Mouse (Mus musculus): ENCODE measurements around the gene Epdr1. TPM values are rescaled to one million over a fixed set of nuclear protein-coding genes. Genes with fewer than 3 reads are reported as not detected.
"Not testable (repeated sequence)": the region's sequence is repeated elsewhere in the genome, so short reads cannot be mapped to it uniquely, and the experiment has no call there.

The Epdr1 gene
- polyA plus RNA-seq, 1 experiment from 2014 or later = 18.2 TPM

- Histone ChIP-seq H3K27ac (no peak overlapping the region), H3K27me3 (replicated peaks) (no peaks in the 10 kb centered on the region), H3K4me1 (replicated peaks) (no peaks in the 10 kb centered on the region), H3K9ac (no peak overlapping the region), H3K4me2 (replicated peaks) (no peak overlapping the region), H3K4me3 (replicated peaks) (no peak overlapping the region), H3K36me3 (no peaks in the 10 kb centered on the region), H3K9me3 (no peaks in the 10 kb centered on the region)
- ATAC-seq = no peak
- 97% methylated on average over 1 of the region's 1 CpGs for WGBS
Measured at GRCm38 (mm10) chr13:19595141-19595540, 24.6 kb downstream of the Epdr1 start.

DNA sequence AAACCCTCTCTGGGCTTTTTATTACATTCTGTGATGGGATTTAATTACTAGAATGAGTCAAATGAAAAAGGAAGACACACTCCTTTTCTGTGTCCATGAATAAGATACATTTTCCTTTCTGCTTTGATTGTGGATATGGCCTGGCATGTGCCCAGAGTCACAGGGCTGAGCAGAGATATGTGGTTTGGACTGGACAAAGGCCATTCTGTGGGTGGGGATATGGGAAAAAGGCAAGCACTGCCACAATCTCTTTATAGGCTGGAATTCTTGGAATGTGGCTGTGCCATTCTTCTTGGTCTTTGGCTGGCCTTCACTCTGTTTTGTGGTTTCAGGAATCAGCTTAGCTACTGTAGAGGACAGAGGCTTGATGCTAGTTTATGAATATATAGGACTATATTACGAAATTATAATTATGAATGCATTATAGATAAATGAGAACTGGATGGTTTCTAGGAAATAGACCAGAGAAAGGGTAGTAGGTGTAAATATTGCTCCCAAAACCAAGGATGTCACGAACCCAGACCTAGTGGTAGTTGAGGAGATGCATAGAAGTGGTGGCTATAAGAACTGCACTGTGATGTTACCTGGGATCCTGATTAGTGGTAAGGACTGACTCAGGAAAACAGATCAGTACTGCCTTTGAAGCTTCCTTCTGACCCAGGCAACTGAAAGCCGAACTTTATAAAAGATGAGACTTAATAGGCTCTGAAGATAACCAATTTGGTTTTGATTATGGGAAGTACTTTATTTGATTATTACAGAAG is 28.5 kb downstream of the Epdr1 start:
- Histone ChIP-seq H3K4me2 (replicated peaks) (no peak overlapping the region), H3K9ac (no peak overlapping the region), H3K36me3 (no peaks in the 10 kb centered on the region), H3K27ac (no peak overlapping the region), H3K4me1 (replicated peaks) (no peaks in the 10 kb centered on the region), H3K9me3 (no peaks in the 10 kb centered on the region), H3K27me3 (replicated peaks) (no peaks in the 10 kb centered on the region), H3K4me3 (replicated peaks) (no peak overlapping the region)
- 88% methylated on average over 3 of the region's 3 CpGs for WGBS
- ATAC-seq = no peak

GRCm38 (mm10) chr13:19575947-19576346 is 43.8 kb downstream of the Epdr1 start:
- Histone ChIP-seq H3K4me1 (replicated peaks) (no peaks in the 10 kb centered on the region), H3K27ac (no peak overlapping the region), H3K4me2 (replicated peaks) (no peak overlapping the region), H3K4me3 (replicated peaks) (no peak overlapping the region), H3K9ac (no peak overlapping the region), H3K36me3 (no peaks in the 10 kb centered on the region), H3K9me3 (no peaks in the 10 kb centered on the region), H3K27me3 (replicated peaks) (no peaks in the 10 kb centered on the region)
- ATAC-seq = no peak
- 86% methylated on average over 3 of the region's 3 CpGs for WGBS

- not testable (repeated sequence) for H3K36me3 ChIP-seq; ATAC-seq; H3K4me3 ChIP-seq (replicated peaks); H3K27me3 ChIP-seq (replicated peaks); H3K9ac ChIP-seq; H3K27ac ChIP-seq; H3K4me2 ChIP-seq (replicated peaks); H3K4me1 ChIP-seq (replicated peaks); H3K9me3 ChIP-seq
- WGBS = 83% methylated on average over 2 of the region's 2 CpGs
Measured at GRCm38 (mm10) chr13:19574723-19575122, 45.0 kb downstream of the Epdr1 start.

DNA sequence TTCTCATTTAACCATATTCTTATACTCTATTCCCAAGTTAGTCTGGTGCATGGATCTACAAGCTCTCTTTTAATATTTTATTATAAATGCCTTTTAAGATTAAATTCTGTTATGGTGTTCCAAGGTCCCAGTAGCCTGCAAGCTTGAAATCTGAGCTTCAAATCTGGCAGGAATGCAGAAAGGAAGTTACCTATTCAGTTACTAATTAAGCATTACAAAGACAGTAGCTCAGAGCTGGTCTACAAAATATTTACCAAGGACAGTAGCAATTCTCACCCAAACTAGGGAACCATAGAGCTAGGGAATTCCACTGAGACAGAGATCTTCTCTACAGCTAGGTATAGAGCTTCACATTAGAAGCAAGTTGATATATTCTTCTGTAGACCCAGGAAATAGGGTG is 49.6 kb downstream of the Epdr1 start:
- not testable (repeated sequence) for H3K4me3 ChIP-seq (replicated peaks); H3K9me3 ChIP-seq; H3K27me3 ChIP-seq (replicated peaks); H3K9ac ChIP-seq; ATAC-seq; H3K4me1 ChIP-seq (replicated peaks); H3K36me3 ChIP-seq; H3K27ac ChIP-seq; H3K4me2 ChIP-seq (replicated peaks)

DNA sequence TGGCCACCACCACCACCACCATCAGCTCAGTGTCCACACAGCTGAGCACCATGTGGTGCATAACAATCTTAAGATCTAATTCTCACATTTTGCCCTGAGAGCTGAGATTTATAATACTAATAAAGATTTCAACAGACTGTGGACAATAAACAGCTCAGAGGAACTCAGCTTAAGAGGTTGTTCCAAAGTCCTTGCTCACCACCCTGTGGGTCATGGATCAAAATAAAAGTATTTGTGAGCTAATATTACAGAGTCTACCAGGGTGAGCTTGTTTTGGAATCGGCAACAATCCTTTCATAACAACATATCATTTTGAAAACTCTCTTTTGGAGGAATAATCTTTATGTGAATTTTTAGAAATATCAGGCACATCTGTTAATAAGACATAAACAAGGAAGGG is 57.2 kb downstream of the Epdr1 start:
- no peak overlapping the region for H3K9ac ChIP-seq
- H3K4me1 ChIP-seq (replicated peaks) = no peaks in the 10 kb centered on the region
- no peak overlapping the region for H3K27ac ChIP-seq
- no peaks in the 10 kb centered on the region for H3K9me3 ChIP-seq
- H3K36me3 ChIP-seq = no peaks in the 10 kb centered on the region
- H3K27me3 ChIP-seq (replicated peaks) = no peaks in the 10 kb centered on the region
- no peak for ATAC-seq
- no peak overlapping the region for H3K4me3 ChIP-seq (replicated peaks)
- 90% methylated on average over 1 of the region's 1 CpGs for WGBS
- H3K4me2 ChIP-seq (replicated peaks) = no peak overlapping the region

- Histone ChIP-seq H3K27me3 (replicated peaks) (no peaks in the 10 kb centered on the region), H3K27ac (no peak overlapping the region), H3K4me2 (replicated peaks) (no peak overlapping the region), H3K36me3 (no peaks in the 10 kb centered on the region), H3K9ac (no peak overlapping the region), H3K4me1 (replicated peaks) (no peaks in the 10 kb centered on the region), H3K4me3 (replicated peaks) (no peak overlapping the region), H3K9me3 (no peaks in the 10 kb centered on the region)
- no peak for ATAC-seq
- WGBS = 84% methylated on average over 4 of the region's 4 CpGs
Measured at GRCm38 (mm10) chr13:19555391-19555790, 64.3 kb downstream of the Epdr1 start.

Other genes with a start within 250 kb of the Epdr1 start
- gene Stard3nl, start 224.1 kb downstream of the Epdr1 start, polyA plus RNA-seq (2015; fragmentation: Nextera tagmentation; extraction: Ambion mirVana) = 90.0 and 95.1 TPM in 2 replicates
- gene Sfrp4, start 3.2 kb upstream of the Epdr1 start, polyA plus RNA-seq (2015; fragmentation: Nextera tagmentation; extraction: Ambion mirVana) = 0.47 and 1.8 TPM in 2 replicates
- not detected in 2 replicates for gene Nme8, start 77.9 kb upstream of the Epdr1 start, polyA plus RNA-seq (2015; fragmentation: Nextera tagmentation; extraction: Ambion mirVana)
- 0.82 and 0.90 TPM in 2 replicates for gene Gpr141, start 204.3 kb upstream of the Epdr1 start, polyA plus RNA-seq (2015; fragmentation: Nextera tagmentation; extraction: Ambion mirVana)